Mouse (Mus musculus): Measurements from ENCODE around the gene Tbc1d16. TPM values are rescaled to one million over a fixed set of nuclear protein-coding genes. Genes with fewer than 3 reads are reported as not detected.

The Tbc1d16 gene
- polyA plus RNA-seq, 1 experiment from 2014 or later = 20.3 TPM

- Histone ChIP-seq H3K4me1 (peaks cover 43% of the 10 kb centered on the region), H3K27ac (no peak overlapping the region), H3K4me3 (no peak overlapping the region), H3K9me3 (no peaks in the 10 kb centered on the region), H3K9ac (no peak overlapping the region), H3K27me3 (no peaks in the 10 kb centered on the region), H3K4me2 (replicated peaks) (peak overlapping the region; percentile 0; the same call in 1 of the 2 replicates), H3K36me3 (0 out of 2 replicates have a peak, but pooled peaks cover 5% of the 10 kb centered on the region)
- WGBS = 42% methylated on average over 25 of the region's 25 CpGs
- ATAC-seq (ENCODE audit: insufficient number of reproducible peaks, insufficient read depth, low FRiP score, low TSS enrichment) = no peak
Observed at GRCm38 (mm10) chr11:119186989-119187799, 41.1 kb downstream of the Tbc1d16 start.

GRCm38 (mm10) chr11:119186381-119186780 is 41.9 kb downstream of the Tbc1d16 start:
- ATAC-seq (ENCODE audit: insufficient number of reproducible peaks, insufficient read depth, low FRiP score, low TSS enrichment) = no peak
- no peak overlapping the region for H3K9ac ChIP-seq
- H3K36me3 ChIP-seq = no peaks in the 10 kb centered on the region
- 79% methylated on average over 3 of the region's 3 CpGs for WGBS
- H3K4me2 ChIP-seq (replicated peaks) = no peak overlapping the region
- no peak overlapping the region for H3K27ac ChIP-seq
- no peak overlapping the region for H3K4me3 ChIP-seq
- no peaks in the 10 kb centered on the region for H3K9me3 ChIP-seq
- peaks cover 43% of the 10 kb centered on the region for H3K4me1 ChIP-seq
- H3K27me3 ChIP-seq = no peaks in the 10 kb centered on the region

- H3K4me1 ChIP-seq = peaks cover 23% of the 10 kb centered on the region
- H3K36me3 ChIP-seq = no peaks in the 10 kb centered on the region
- no peak overlapping the region for H3K4me3 ChIP-seq
- no peak for ATAC-seq (ENCODE audit: insufficient number of reproducible peaks, insufficient read depth, low FRiP score, low TSS enrichment)
- H3K9ac ChIP-seq = no peak overlapping the region
- no peaks in the 10 kb centered on the region for H3K27me3 ChIP-seq
- no peak overlapping the region for H3K27ac ChIP-seq
- H3K4me2 ChIP-seq (replicated peaks) = no peak overlapping the region
- H3K9me3 ChIP-seq = no peaks in the 10 kb centered on the region
- 80% methylated on average over 15 of the region's 15 CpGs for WGBS
Observed at GRCm38 (mm10) chr11:119183684-119184310, 44.5 kb downstream of the Tbc1d16 start.

DNA sequence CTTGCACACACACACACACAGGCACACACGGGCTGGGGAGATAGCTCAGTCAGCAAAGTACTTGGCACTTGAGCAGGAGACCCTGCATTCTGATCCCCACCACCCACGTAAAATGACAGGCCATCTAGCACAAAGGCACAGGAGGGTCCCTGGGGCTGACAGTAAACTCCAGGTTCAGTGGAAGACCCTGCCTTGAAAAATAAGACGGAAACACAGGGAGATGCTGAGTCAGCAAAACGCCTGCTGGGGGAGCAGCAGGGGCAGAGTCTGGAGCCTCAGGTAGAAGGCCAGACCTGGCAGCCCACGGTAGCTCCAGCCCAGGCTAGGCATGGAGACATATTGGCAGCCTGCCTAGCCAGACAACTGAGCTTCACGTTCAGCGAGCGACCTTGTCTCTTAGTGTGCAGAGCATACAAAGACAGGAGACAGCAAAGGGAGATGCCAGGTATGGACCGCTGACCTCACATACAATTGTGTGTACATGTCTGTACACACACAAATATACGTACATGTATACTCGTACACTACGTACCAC is 46.4 kb downstream of the Tbc1d16 start:
- H3K27me3 ChIP-seq = no peaks in the 10 kb centered on the region
- H3K27ac ChIP-seq = no peak overlapping the region
- no peaks in the 10 kb centered on the region for H3K9me3 ChIP-seq
- H3K9ac ChIP-seq = no peak overlapping the region
- no peaks in the 10 kb centered on the region for H3K36me3 ChIP-seq
- H3K4me3 ChIP-seq = no peak overlapping the region
- no peak overlapping the region for H3K4me2 ChIP-seq (replicated peaks)
- ATAC-seq (ENCODE audit: insufficient number of reproducible peaks, insufficient read depth, low FRiP score, low TSS enrichment) = no peak
- WGBS = 87% methylated on average over 12 of the region's 12 CpGs
- peaks cover 16% of the 10 kb centered on the region for H3K4me1 ChIP-seq

DNA sequence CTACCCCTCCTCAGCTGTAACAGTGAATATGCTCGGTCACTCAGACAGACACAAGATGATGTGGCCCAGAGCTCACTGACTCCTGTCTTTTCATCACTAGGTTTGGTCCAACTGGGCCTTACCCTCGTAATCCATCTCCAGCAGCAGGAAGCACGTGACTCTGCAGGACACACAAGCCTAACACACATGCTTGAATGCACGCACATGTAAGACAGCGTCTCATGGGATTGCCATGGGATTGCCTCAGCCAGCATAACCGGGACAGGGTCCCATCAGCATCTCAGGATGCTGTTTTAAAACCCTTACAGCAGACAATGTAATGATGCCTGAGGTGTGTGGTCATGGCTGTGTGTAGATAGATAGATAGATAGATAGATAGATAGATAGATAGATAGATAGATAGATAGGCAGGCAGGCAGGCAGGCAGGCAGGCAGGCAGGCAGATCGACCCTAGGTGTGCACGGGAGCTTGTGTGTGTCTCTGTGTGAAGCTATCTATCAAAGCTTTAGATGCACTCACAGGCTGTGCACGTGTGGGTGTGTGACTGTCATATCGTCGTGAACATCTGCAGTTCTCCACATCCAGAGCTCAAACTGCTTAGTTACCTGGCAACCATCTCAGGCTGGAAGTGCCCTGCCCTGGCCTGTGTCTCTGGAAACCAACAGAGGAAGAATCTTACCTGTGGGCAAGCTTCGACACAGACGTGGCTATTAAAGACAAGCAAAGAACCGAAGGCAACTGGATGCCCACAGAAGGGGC is 47.3 kb downstream of the Tbc1d16 start:
- H3K9ac ChIP-seq = no peak overlapping the region
- H3K4me1 ChIP-seq = peaks cover 19% of the 10 kb centered on the region
- no peak overlapping the region for H3K4me3 ChIP-seq
- no peak overlapping the region for H3K4me2 ChIP-seq (replicated peaks)
- WGBS = 86% methylated on average over 14 of the region's 14 CpGs
- H3K27ac ChIP-seq = no peak overlapping the region
- no peak for ATAC-seq (ENCODE audit: insufficient number of reproducible peaks, insufficient read depth, low FRiP score, low TSS enrichment)
- 0 out of 2 replicates have a peak, but pooled peaks cover 3% of the 10 kb centered on the region for H3K36me3 ChIP-seq
- no peaks in the 10 kb centered on the region for H3K9me3 ChIP-seq
- H3K27me3 ChIP-seq = no peaks in the 10 kb centered on the region

GRCm38 (mm10) chr11:119178317-119178716 is 50.0 kb downstream of the Tbc1d16 start:
- ATAC-seq (ENCODE audit: insufficient number of reproducible peaks, insufficient read depth, low FRiP score, low TSS enrichment) = no peak
- 63% methylated on average over 8 of the region's 8 CpGs for WGBS
- no peak overlapping the region for H3K4me3 ChIP-seq
- peaks cover 11% of the 10 kb centered on the region; the same call in 1 of the 2 replicates for H3K36me3 ChIP-seq
- no peak overlapping the region for H3K27ac ChIP-seq
- H3K9me3 ChIP-seq = no peaks in the 10 kb centered on the region
- H3K9ac ChIP-seq = no peak overlapping the region
- H3K4me1 ChIP-seq = peaks cover 19% of the 10 kb centered on the region
- H3K4me2 ChIP-seq (replicated peaks) = no peak overlapping the region
- no peaks in the 10 kb centered on the region for H3K27me3 ChIP-seq

GRCm38 (mm10) chr11:119176389-119177179 is 51.7 kb downstream of the Tbc1d16 start:
- no peak overlapping the region for H3K4me3 ChIP-seq
- H3K36me3 ChIP-seq = peaks cover 14% of the 10 kb centered on the region; the same call in 1 of the 2 replicates
- H3K9me3 ChIP-seq = no peaks in the 10 kb centered on the region
- 68% methylated on average over 27 of the region's 27 CpGs for WGBS
- no peak overlapping the region for H3K9ac ChIP-seq
- H3K27me3 ChIP-seq = no peaks in the 10 kb centered on the region
- no peak overlapping the region for H3K27ac ChIP-seq
- ATAC-seq (ENCODE audit: insufficient number of reproducible peaks, insufficient read depth, low FRiP score, low TSS enrichment) = no peak
- H3K4me2 ChIP-seq (replicated peaks) = no peak overlapping the region
- peaks cover 19% of the 10 kb centered on the region for H3K4me1 ChIP-seq

DNA sequence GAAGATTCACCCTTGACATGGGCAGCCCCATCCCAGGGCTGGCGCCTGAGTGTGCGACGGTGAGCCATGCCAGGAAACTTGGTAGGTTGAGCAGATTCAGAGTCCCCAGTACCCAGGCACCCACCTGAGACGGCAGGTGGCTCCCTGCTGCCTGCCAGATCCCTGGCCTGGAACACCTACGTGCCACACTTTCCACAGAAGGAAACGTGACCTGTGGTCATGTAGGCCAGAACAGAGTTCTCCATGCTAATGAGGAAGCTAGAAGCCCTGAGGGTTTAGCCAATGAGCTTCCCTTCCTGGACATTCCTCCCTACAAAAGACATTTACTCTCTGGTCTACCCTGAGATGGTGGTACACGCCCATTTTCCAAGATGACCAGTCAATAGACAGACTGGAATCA is 56.7 kb downstream of the Tbc1d16 start:
- Histone ChIP-seq H3K4me1 (peaks cover 3% of the 10 kb centered on the region), H3K4me2 (replicated peaks) (no peak overlapping the region), H3K27me3 (no peaks in the 10 kb centered on the region), H3K9me3 (no peaks in the 10 kb centered on the region), H3K9ac (no peak overlapping the region), H3K27ac (no peak overlapping the region), H3K36me3 (peaks cover 23% of the 10 kb centered on the region; the same call in 1 of the 2 replicates), H3K4me3 (no peak overlapping the region)
- no peak for ATAC-seq (ENCODE audit: insufficient number of reproducible peaks, insufficient read depth, low FRiP score, low TSS enrichment)
- WGBS = 85% methylated on average over 7 of the region's 7 CpGs

GRCm38 (mm10) chr11:119168851-119169250 is 59.4 kb downstream of the Tbc1d16 start:
- Histone ChIP-seq H3K4me3 (no peak overlapping the region), H3K36me3 (peaks cover 14% of the 10 kb centered on the region; the same call in 1 of the 2 replicates), H3K4me2 (replicated peaks) (no peak overlapping the region), H3K9ac (no peak overlapping the region), H3K27me3 (no peaks in the 10 kb centered on the region), H3K9me3 (no peaks in the 10 kb centered on the region), H3K27ac (no peak overlapping the region), H3K4me1 (0 out of 2 replicates have a peak, but pooled peaks cover 9% of the 10 kb centered on the region)
- no peak for ATAC-seq (ENCODE audit: insufficient number of reproducible peaks, insufficient read depth, low FRiP score, low TSS enrichment)
- WGBS = 88% methylated on average over 1 of the region's 1 CpGs

DNA sequence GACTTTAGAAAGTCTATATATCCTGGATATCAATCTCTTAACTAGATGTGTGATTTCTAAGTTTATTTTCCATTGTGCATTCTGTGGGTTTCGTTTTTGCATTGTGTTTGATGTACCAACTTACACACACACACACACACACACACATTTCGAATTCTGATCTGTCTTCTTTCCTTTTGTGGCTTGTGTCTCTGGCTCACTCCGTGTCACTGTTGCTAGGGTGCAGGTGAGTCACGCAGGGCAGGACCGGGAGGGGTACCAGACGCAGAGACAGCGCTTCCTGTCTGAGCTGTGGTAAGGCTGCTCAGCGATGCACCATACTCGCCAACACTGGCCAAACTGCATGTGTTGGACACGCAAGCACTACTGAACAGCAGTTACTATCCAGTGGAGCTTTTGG is 62.3 kb downstream of the Tbc1d16 start:
- H3K36me3 ChIP-seq = 0 out of 2 replicates have a peak, but pooled peaks cover 5% of the 10 kb centered on the region
- no peaks in the 10 kb centered on the region for H3K27me3 ChIP-seq
- 84% methylated on average over 10 of the region's 10 CpGs for WGBS
- H3K4me2 ChIP-seq (replicated peaks) = no peak overlapping the region
- H3K9ac ChIP-seq = no peak overlapping the region
- no peaks in the 10 kb centered on the region for H3K9me3 ChIP-seq
- 0 out of 2 replicates have a peak, but pooled peaks cover 11% of the 10 kb centered on the region for H3K4me1 ChIP-seq
- no peak overlapping the region for H3K4me3 ChIP-seq
- no peak overlapping the region for H3K27ac ChIP-seq
- ATAC-seq (ENCODE audit: insufficient number of reproducible peaks, insufficient read depth, low FRiP score, low TSS enrichment) = no peak

- no peak overlapping the region for H3K4me3 ChIP-seq
- no peaks in the 10 kb centered on the region for H3K9me3 ChIP-seq
- no peak for ATAC-seq (ENCODE audit: insufficient number of reproducible peaks, insufficient read depth, low FRiP score, low TSS enrichment)
- H3K4me2 ChIP-seq (replicated peaks) = no peak overlapping the region
- peaks cover 14% of the 10 kb centered on the region; the same call in 1 of the 2 replicates for H3K4me1 ChIP-seq
- H3K27me3 ChIP-seq = no peaks in the 10 kb centered on the region
- H3K9ac ChIP-seq = no peak overlapping the region
- no peaks in the 10 kb centered on the region for H3K36me3 ChIP-seq
- 87% methylated on average over 7 of the region's 7 CpGs for WGBS
- H3K27ac ChIP-seq = no peak overlapping the region
Observed at GRCm38 (mm10) chr11:119164375-119164774, 63.9 kb downstream of the Tbc1d16 start.

All from embryonic facial prominence, embryonic 12.5 days (tissue).